Mouse (Mus musculus) forebrain, embryonic 11.5 days (tissue): ENCODE data around the gene Lgr5. TPM values are rescaled to one million over a fixed set of nuclear protein-coding genes. Genes with fewer than 3 reads are reported as not detected.

Source experiments
- ATAC-seq: fragments of 200-750 bp; cut with Nextera tagmentation; replicated peaks from 2 replicates; pipeline ENCODE4 v1.8.0; 2017; ENCODE audit warnings: moderate TSS enrichment; ENCODE audit not compliant: low FRiP score
- DNase-seq: peaks from one replicate; pipeline ENCODE4 v3.0.0-alpha.2; 2017; ENCODE audit warnings: low spot score
- H3K27ac ChIP-seq: fragments of 300-500 bp; sonication (generic); 2 replicates; pipeline ENCODE4 v1.5.1; 2014; ENCODE audit warnings: low read depth, low read length
- H3K27me3 ChIP-seq: fragments of 300-500 bp; sonication (generic); 2 replicates; pipeline ENCODE4 v1.6.1; 2014; ENCODE audit warnings: mild to moderate bottlenecking, low read length, mixed read lengths; ENCODE audit not compliant: control insufficient read depth, insufficient read depth
- H3K36me3 ChIP-seq: fragments of 300-500 bp; sonication (generic); 2 replicates; pipeline ENCODE4 v1.6.1; 2014; ENCODE audit warnings: mild to moderate bottlenecking, low read length, moderate library complexity, mixed read lengths; ENCODE audit not compliant: control insufficient read depth, insufficient read depth
- H3K4me1 ChIP-seq: fragments of 300-500 bp; sonication (generic); replicated peaks from 2 replicates; pipeline ENCODE4 v1.6.1; 2014; ENCODE audit warnings: low read length, mixed read lengths; ENCODE audit not compliant: control insufficient read depth, insufficient read depth
- H3K4me2 ChIP-seq: fragments of 300-500 bp; sonication (generic); 2 replicates; pipeline ENCODE4 v1.6.1; 2014; ENCODE audit warnings: low read depth, mild to moderate bottlenecking, low read length, moderate library complexity, mixed read lengths; ENCODE audit not compliant: severe bottlenecking
- H3K4me3 ChIP-seq: fragments of 300-500 bp; sonication (generic); 2 replicates; pipeline ENCODE4 v1.5.1; 2014; ENCODE audit warnings: low read depth, low read length
- H3K9ac ChIP-seq: fragments of 300-500 bp; sonication (generic); 2 replicates; pipeline ENCODE4 v1.6.1; 2014; ENCODE audit warnings: low read length
- H3K9me3 ChIP-seq: fragments of 300-500 bp; sonication (generic); 2 replicates; pipeline ENCODE4 v1.6.1; 2016; ENCODE audit warnings: low read length, mixed read lengths; ENCODE audit not compliant: control insufficient read depth
- WGBS: fragments of 180-500 bp; shearing (Covaris S2); extraction: QIAGEN DNeasy Blood & Tissue Kit; methylation state at CpG from one replicate; pipeline ENCODE4 v1.1.7; 2014; 5-methylcytosine and 5-hydroxymethylcytosine counted together
- polyA plus RNA-seq: library from polyadenylated mRNA; unstranded; fragments of >200 nt; fragmentation: Nextera tagmentation; extraction: Ambion mirVana; gene quantifications from 2 replicates; pipeline ENCODE4 v1.2.1, GENCODE M21; 2014

The Lgr5 gene
- polyA plus RNA-seq, 1 experiment from 2014 or later: 0.94 TPM

DNA sequence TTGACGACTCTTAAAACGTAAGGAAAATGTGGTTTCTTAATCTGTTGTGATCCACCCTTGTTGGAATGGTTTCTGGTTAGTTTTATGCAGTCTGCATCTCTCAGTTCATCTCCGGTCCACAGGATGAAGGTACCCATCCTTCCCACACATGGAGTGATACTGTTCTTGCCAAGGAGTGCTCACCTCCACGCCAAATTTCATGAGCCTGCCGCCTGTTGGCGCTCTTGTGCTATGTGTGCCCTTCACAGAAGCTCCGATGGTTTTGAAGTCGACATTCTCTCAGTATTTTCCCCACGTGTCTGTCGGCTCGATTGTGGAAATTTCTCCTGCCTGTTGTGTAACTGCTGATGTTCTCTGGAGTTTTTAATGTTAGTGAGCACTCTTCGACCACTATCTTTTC is 57.8 kb downstream of the Lgr5 start:
- Histone ChIP-seq H3K27ac (no peak overlapping the region), H3K9ac (no peak overlapping the region), H3K4me3 (no peak overlapping the region), H3K36me3 (no peaks in the 10 kb centered on the region), H3K4me2 (no peak overlapping the region), H3K27me3 (no peaks in the 10 kb centered on the region), H3K4me1 (no peaks in the 10 kb centered on the region), H3K9me3 (no peaks in the 10 kb centered on the region)
- DNase-seq (no peak), ATAC-seq (no peak)
- WGBS: 83% methylated on average over 12 of the region's 12 CpGs

DNA sequence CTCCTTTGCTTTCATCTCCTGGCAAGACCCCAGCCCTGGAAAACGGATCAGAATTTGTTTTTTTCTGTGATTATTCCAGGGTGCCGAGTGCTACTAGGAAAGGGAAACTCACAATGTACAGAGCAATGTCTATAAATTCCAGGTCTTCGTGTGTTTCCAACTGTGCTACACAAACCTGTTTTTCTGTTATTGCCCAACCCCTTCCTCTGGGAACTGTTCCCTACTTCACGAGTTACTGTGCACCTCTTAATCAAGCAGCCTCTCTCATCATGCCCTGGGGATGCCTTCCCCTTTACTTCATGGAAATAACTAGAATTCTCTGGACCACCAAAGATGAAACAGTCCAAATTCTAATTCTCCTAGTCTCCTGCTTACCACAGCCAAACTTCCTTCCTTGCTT is 58.7 kb downstream of the Lgr5 start:
- no peaks in the 10 kb centered on the region for H3K4me1 ChIP-seq
- H3K27me3 ChIP-seq: peaks cover 3% of the 10 kb centered on the region
- H3K9me3 ChIP-seq: no peaks in the 10 kb centered on the region
- DNase-seq: no peak
- WGBS: 79% methylated on average over 4 of the region's 4 CpGs
- no peak for ATAC-seq
- no peak overlapping the region for H3K27ac ChIP-seq
- H3K9ac ChIP-seq: no peak overlapping the region
- no peak overlapping the region for H3K4me3 ChIP-seq
- no peaks in the 10 kb centered on the region for H3K36me3 ChIP-seq
- no peak overlapping the region for H3K4me2 ChIP-seq

DNA sequence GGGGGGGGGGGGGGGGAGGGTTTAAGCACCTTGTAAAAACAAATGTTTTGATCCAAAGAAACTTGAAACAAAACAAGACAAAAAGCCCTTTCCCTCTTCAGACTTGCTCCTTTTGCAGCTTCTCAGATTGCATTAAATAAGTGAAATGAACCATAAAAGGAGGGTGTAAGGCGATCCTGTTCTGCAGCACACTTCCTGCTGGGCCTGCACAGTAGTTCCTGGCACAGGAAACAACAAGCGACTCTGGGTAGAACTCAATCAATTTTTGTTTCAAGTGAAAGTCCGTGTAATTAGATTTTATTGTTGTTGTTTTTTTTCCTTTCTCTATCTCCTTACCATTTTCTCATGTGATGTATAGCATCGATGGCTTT is 66.5 kb downstream of the Lgr5 start:
- ATAC-seq (no peak), DNase-seq (no peak)
- no peak overlapping the region for H3K4me3 ChIP-seq
- WGBS: 2% methylated on average over 4 of the region's 4 CpGs
- H3K9ac ChIP-seq: no peak overlapping the region
- no peak overlapping the region for H3K27ac ChIP-seq
- H3K4me1 ChIP-seq: no peaks in the 10 kb centered on the region
- H3K4me2 ChIP-seq: no peak overlapping the region
- peaks cover 13% of the 10 kb centered on the region for H3K27me3 ChIP-seq
- no peaks in the 10 kb centered on the region for H3K36me3 ChIP-seq
- no peaks in the 10 kb centered on the region for H3K9me3 ChIP-seq

DNA sequence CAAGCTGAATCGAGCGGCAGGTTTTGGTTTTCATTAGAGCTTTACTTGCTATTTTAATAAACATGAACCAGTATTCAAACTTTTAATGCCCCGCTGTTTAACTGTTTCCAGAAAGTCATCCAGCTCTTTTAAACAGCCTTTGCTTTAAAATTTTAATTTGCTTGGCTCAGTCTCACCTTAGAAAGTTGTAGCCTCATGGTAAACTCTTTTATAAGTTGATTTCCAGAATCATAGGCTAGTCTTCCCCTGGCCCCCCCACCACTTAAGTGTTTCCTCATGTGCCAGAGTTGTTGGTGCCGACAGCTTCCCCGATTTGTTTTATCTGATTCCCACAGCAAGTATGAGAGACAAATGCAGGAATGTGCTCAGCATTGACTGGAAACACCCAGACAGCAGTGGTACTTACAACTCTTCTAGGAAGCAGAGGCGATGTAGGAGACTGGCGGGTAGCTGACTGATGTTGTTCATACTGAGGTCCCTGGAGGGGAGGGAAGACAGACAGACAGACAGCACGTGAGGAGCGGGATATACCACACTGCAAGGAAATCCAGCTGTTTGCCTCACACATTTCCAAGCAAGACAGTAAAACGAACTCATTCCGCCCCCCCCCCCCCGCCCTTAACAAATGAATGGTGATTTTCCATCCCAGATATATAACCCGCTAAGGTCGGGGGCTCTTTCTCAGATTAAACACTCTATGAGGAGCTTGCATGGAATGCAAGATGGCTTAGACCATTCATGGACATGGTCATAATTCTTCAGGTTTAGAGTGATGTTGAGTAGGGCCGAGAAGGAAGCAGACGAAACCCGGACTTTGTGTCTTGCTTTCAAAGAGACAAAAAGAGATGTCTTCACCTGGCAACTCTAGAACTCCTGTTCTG is 67.1 kb downstream of the Lgr5 start:
- 27% methylated on average over 17 of the region's 17 CpGs for WGBS
- DNase-seq: peak; percentile 56
- Histone ChIP-seq H3K4me3 (no peak overlapping the region), H3K27me3 (peaks cover 14% of the 10 kb centered on the region), H3K36me3 (no peaks in the 10 kb centered on the region), H3K27ac (no peak overlapping the region), H3K9me3 (no peaks in the 10 kb centered on the region), H3K4me2 (no peak overlapping the region), H3K9ac (no peak overlapping the region), H3K4me1 (no peaks in the 10 kb centered on the region)
- ATAC-seq: peak; percentile 40; the same call in 1 of the 2 replicates

DNA sequence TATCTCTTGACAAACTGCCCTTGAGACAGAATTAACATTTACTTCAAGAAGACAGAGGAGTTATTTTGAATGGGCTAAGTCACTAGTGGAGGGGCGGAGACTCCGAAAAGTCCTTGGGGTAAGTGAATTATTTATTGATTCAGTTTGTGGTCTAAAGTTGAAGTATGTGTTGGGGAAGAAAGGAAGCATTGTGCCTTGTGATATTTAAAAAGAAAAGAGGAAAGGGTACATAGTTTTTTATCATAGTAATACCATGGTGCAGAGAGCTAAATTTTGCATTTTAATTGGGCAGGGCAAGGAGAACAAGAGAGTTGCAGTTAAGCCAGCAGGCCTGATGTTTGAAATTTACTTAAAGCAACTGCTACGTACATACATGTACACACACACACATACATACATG is 68.7 kb downstream of the Lgr5 start:
- H3K9me3 ChIP-seq: no peaks in the 10 kb centered on the region
- no peak overlapping the region for H3K4me3 ChIP-seq
- 86% methylated on average over 3 of the region's 3 CpGs for WGBS
- DNase-seq (no peak), ATAC-seq (no peak)
- no peak overlapping the region for H3K27ac ChIP-seq
- peaks cover 11% of the 10 kb centered on the region for H3K27me3 ChIP-seq
- no peak overlapping the region for H3K9ac ChIP-seq
- H3K36me3 ChIP-seq: no peaks in the 10 kb centered on the region
- H3K4me1 ChIP-seq: no peaks in the 10 kb centered on the region
- no peak overlapping the region for H3K4me2 ChIP-seq

DNA sequence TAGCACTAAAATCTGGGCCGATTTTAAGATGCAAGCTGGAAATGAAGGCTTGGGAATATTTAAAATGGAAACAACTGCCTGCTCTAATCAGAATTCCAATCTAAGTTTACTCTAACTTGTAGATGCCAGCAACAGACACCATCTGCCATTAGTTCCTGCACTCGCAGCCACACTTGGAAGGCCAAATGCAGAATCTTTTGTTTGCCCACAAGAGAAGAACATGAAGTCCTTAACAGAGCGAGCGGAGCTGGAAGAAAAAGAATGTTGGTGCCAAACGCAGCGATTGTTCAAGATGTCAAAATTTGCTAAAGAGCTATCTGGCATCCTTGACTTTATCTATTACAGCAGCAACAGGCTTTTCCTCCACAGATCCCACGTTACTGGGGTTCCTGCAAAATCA is 72.1 kb downstream of the Lgr5 start:
- DNase-seq: no peak
- Histone ChIP-seq H3K36me3 (no peaks in the 10 kb centered on the region), H3K27me3 (peaks cover 11% of the 10 kb centered on the region), H3K4me2 (no peak overlapping the region), H3K4me3 (no peak overlapping the region), H3K9ac (no peak overlapping the region), H3K27ac (no peak overlapping the region), H3K9me3 (no peaks in the 10 kb centered on the region), H3K4me1 (no peaks in the 10 kb centered on the region)
- ATAC-seq: no peak
- 91% methylated on average over 7 of the region's 7 CpGs for WGBS

DNA sequence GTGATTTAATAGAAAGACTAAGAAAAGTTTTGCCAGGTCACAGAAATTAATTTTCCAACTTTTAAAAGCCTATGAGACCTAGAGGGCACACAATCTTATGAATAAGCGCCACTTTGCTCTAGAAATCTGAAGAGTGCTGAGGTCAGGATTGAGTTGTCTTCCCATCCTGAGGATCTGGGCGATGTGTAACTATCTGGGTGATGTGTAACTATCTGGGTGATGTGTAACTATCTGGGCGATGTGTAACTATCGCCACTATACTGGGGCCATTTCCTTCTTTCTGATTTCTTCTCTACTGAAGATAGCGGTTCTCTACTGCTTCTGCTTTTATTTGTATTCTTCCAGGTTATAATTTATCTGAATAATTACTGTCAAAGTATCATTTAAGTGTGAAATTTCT is 76.6 kb downstream of the Lgr5 start:
- no peak overlapping the region for H3K4me2 ChIP-seq
- no peak overlapping the region for H3K4me3 ChIP-seq
- 91% methylated on average over 5 of the region's 5 CpGs for WGBS
- H3K27me3 ChIP-seq: peaks cover 2% of the 10 kb centered on the region; the same call in 1 of the 2 replicates
- H3K4me1 ChIP-seq: no peaks in the 10 kb centered on the region
- H3K36me3 ChIP-seq: no peaks in the 10 kb centered on the region
- H3K27ac ChIP-seq: no peak overlapping the region
- H3K9me3 ChIP-seq: no peaks in the 10 kb centered on the region
- H3K9ac ChIP-seq: no peak overlapping the region
- no peak for DNase-seq
- no peak for ATAC-seq

DNA sequence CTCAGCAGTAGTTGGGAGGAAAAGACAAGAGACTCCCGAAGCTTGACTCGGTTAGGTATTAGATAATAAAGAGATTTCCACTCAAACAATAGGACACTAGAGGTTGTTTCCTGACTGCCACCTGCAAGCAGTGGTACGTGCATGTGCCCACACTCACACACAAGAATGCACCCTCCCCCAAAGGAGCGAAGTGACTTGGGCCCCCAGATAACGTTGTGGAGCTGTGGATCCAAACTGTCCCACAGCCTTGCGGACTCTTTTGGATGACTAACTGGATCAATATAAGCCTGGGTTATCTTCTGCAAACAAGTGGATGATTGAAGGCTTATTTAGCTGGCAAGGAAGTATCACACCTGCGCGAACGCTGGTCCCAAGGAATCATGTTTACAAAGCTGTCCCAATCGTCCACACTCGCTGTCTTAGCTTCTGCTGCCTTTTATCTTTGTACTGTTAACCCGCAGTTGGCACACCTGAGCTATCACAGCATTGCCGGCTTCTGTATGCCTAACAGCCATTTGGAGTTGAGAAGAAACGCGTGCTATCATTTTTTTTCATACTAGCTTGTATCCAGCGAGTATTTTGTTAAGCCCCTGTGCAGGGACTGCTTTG is 81.8 kb downstream of the Lgr5 start:
- Histone ChIP-seq H3K27ac (no peak overlapping the region), H3K36me3 (no peaks in the 10 kb centered on the region), H3K9me3 (no peaks in the 10 kb centered on the region), H3K4me1 (no peaks in the 10 kb centered on the region), H3K4me2 (no peak overlapping the region), H3K9ac (no peak overlapping the region), H3K4me3 (no peak overlapping the region), H3K27me3 (no peaks in the 10 kb centered on the region)
- DNase-seq (no peak), ATAC-seq (no peak)
- 89% methylated on average over 16 of the region's 16 CpGs for WGBS

DNA sequence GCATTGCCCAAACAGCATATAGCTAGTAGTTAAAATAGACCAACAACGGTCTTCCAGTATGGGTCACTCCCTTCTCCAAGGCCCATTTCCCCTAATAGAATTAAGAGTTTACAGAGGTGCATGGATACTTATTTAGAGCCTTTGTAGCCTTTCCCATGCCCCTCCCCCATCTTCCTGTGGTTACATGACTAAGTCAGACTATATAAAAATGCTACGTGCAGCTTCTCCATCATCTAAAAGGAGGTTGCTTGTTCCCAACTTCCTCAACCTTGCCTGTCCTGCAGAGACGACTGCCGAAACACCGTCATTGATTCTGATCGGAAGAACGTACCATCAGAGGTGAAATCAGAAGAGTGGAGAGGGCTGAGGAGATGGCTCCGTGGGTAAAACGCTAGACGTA is 82.4 kb downstream of the Lgr5 start:
- Histone ChIP-seq H3K9ac (no peak overlapping the region), H3K27me3 (no peaks in the 10 kb centered on the region), H3K36me3 (no peaks in the 10 kb centered on the region), H3K9me3 (no peaks in the 10 kb centered on the region), H3K27ac (no peak overlapping the region), H3K4me3 (no peak overlapping the region), H3K4me2 (no peak overlapping the region), H3K4me1 (no peaks in the 10 kb centered on the region)
- no peak for DNase-seq
- WGBS: 94% methylated on average over 10 of the region's 10 CpGs
- ATAC-seq: no peak
